In genomic region chr9:59659036-59660026, GRCm38 (mm10) we compare ENCODE assay signal across 8 mouse cellular contexts. TPM values are rescaled to one million over a fixed set of nuclear protein-coding genes. Genes with fewer than 3 reads are reported as not detected.
DNase-seq lines count a peak whose midpoint lies in the region; ATAC-seq lines count a peak whose summit lies in the region.

No protein-coding gene starts in this region.

- DNase-seq in Muller cell, postnatal 12 days (ENCODE audit: inconsistent ontology term) = peak; percentile 77
- DNase-seq in cerebellum, adult 9-10 months = peak; percentile 90
- DNase-seq in layer of hippocampus, adult 9-11 months = peak; percentile 82
- peak; percentile 89 for DNase-seq in lung, postnatal 14 days
- peak; percentile 69 for DNase-seq in ovary, postnatal 36 days (ENCODE audit: low spot score)
- peak; percentile 89 for DNase-seq in thymus, postnatal 25 days

- peak; percentile 21; the same call in 1 of the 2 replicates for ATAC-seq in frontal cortex, adult (ENCODE audit: low TSS enrichment)
- ATAC-seq in hematopoietic stem cell, adult 5-6 weeks (replicated peaks in 1 of 2; ENCODE audit: insufficient read depth in 1 of 2, low FRiP score in 2 of 2, low TSS enrichment in 1 of 2, low read depth in 1 of 2, poor library complexity in 2 of 2, severe bottlenecking in 2 of 2) = peak; percentile 50 to 67

RNA-seq across cellular contexts. Expression of gene Pkm, which starts 3.2 kb away (rescaled TPM):
- 547 and 732 TPM in 2 replicates for total RNA-seq in hematopoietic stem cell, adult 5-6 weeks (2017)

RNA-seq across cellular contexts. Expression of gene Gramd2, which starts 20.6 kb away (rescaled TPM):
- total RNA-seq in hematopoietic stem cell, adult 5-6 weeks (2017) = 1.2 TPM in 1 of 2 replicates, not detected in the other

RNA-seq across cellular contexts. Expression of gene Parp6, which starts 42.2 kb away (rescaled TPM):
- total RNA-seq in hematopoietic stem cell, adult 5-6 weeks (2017) = 38.2 and 38.8 TPM in 2 replicates

Comparison
In these comparisons a context has a peak if more than half of its experiments do, and no peak if none do; other contexts are left out.
1. Peak in every context shown above with its lines: DNase-seq and ATAC-seq.